Mouse (Mus musculus): ENCODE measurements around the gene Kdm2b.
A peak's percentile ranks its signal among the peaks of the same experiment; 100 is the strongest.

Kdm2b gene

GRCm38 (mm10) chr5:122841126-122841525 lies 148.5 kb downstream of the Kdm2b start:
- no peak for DNase-seq (ENCODE audit: low spot score)

GRCm38 (mm10) chr5:122832996-122833395 lies 156.6 kb downstream of the Kdm2b start:
- DNase-seq (ENCODE audit: low spot score): no peak

GRCm38 (mm10) chr5:122832536-122832935 lies 157.1 kb downstream of the Kdm2b start:
- DNase-seq (ENCODE audit: low spot score): no peak

- peak; percentile 67 for DNase-seq (ENCODE audit: low spot score)
These were observed 164.5 kb downstream of the Kdm2b start for GRCm38 (mm10) chr5:122825099-122825498.

GRCm38 (mm10) chr5:122824450-122824849 lies 165.2 kb downstream of the Kdm2b start:
- no peak for DNase-seq (ENCODE audit: low spot score)

- no peak for DNase-seq (ENCODE audit: low spot score)
These were observed 165.6 kb downstream of the Kdm2b start for GRCm38 (mm10) chr5:122823976-122824375.

GRCm38 (mm10) chr5:122822441-122822840 lies 167.2 kb downstream of the Kdm2b start:
- no peak for DNase-seq (ENCODE audit: low spot score)

- no peak for DNase-seq (ENCODE audit: low spot score)
These were observed 168.1 kb downstream of the Kdm2b start for GRCm38 (mm10) chr5:122821524-122821885.

GRCm38 (mm10) chr5:122820777-122821523 lies 168.7 kb downstream of the Kdm2b start, which contains the start of gene Anapc5:
Gene Anapc5 (minus strand): TSS chr5:122821339.
- DNase-seq (ENCODE audit: low spot score): peak; percentile 97
